Mouse (Mus musculus): ENCODE results near the gene Cap2.

GRCm38 (mm10) chr13:46525295-46526255 is 23.9 kb downstream of the Cap2 start:
- TF ChIP-seq CTCF (conservative IDR thresholded peaks at IDR 0.05; ENCODE audit: low read length) (no peak), POU5F1 (IDR thresholded peaks at IDR 0.05; ENCODE audit: borderline replicate concordance, low read length) (no peak), NANOG (IDR thresholded peaks at IDR 0.05; ENCODE audit: borderline replicate concordance, low read length) (no peak)

Measured in E14TG2a.4 (cell line).